Mouse (Mus musculus): ENCODE data around the gene Cdk5r1.

Cdk5r1 gene

DNA sequence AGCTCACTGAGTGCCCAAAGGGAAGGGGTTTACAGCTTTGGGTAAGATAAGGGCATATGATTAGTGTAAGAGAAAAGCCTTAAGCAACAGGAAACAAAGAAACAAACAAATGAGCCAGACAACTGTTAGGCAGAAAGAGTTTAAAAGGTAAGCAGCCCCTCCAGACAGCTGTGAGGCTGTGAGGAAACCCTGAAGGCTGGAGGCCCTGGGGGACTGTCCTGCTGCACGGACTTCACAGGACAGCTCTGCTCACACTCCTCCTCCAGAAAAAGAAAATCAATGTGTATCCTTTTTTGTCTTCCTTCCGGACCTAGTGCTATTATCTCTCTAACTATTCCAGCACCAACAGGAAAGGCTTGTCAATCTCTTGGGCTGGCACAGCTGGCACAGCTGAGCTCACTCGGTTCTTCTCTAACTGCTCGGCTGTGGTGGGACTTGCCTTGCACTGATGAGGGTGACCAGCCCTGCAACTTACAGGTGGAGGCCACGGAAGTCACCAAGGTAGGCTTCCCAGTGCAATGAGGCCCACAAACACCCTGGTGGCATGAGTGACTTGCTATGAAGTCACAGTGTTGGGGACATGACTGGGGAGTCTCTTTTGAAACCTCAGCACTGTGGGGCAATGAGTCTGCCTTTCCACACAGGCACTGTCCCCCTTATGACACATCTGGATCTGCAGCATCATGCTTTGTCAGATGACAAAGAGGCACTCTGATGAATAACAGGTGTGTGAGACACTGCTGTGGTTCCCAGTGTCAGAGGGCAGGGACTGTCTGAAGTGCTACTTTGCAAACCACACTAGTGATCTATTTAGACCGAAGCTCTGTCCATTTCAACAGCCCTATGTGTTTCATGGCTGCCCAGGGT is 27.9 kb downstream of the Cdk5r1 start:
- DNase-seq (ENCODE audit: low read depth): peak; percentile 61

GRCm38 (mm10) chr11:80505581-80505980 is 28.8 kb downstream of the Cdk5r1 start:
- no peak for DNase-seq (ENCODE audit: low read depth)

- DNase-seq (ENCODE audit: low read depth): peak; percentile 32
These were observed 29.7 kb downstream of the Cdk5r1 start for GRCm38 (mm10) chr11:80506483-80506882.

DNA sequence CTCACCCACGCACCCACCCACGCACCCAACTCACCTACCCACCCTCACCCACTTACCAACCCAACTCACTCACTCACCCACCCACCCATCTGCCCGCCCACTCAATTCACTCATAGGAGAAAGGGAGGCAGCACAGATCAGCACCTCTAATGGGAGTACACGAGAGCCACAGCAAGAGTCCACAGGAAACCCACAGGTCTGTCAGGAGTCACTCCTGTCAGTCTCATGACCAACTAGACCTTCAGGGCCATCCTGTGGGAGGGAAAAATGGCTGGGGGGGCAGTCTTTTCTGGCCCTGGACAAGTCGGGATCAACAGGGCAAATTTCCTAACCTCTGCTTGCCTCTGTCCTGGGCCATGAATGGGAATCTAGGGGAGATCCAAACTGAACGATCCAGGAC is 31.0 kb downstream of the Cdk5r1 start:
- no peak for DNase-seq (ENCODE audit: low read depth)

DNA sequence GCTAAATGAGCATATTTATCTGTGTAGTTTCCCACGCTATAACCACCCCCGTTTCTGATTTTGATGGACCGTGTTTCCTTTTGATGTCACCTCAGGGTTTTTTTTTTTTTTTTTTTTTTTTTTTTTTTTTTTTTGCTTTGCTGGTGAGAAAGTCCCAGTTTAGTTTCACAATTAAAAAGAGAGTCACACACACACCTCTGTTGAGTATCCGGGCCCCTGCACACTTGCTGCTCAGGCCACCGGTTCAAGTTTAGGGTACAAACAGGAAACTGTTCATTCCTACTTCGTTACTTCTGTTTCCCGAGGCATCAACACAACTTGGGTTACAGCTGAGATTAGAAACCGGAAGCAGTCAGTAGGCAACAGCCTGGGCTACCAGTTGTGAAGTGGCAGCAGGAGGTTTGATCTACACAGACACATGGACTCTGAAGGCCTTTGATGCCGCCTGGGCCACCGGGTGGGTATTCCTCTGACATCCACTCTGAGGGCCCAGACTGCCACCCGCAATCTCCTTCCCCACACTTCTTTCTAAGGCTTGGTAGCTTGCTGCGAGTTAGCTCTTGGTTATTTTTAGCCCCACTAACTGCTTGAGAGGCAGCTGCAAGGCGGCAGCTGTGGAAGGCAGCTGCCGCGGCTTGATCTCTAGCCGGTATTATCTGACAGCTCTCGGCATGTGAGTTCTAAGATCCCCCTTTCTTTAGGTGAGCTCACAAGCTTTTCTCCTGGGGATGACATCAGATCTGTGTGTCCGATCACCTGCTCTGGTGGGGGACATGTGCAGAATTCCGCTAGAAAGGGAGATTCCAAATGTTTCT is 31.7 kb downstream of the Cdk5r1 start:
- peak; percentile 90 for DNase-seq (ENCODE audit: low read depth)

GRCm38 (mm10) chr11:80509176-80509506 is 32.3 kb downstream of the Cdk5r1 start:
- no peak for DNase-seq (ENCODE audit: low read depth)

DNA sequence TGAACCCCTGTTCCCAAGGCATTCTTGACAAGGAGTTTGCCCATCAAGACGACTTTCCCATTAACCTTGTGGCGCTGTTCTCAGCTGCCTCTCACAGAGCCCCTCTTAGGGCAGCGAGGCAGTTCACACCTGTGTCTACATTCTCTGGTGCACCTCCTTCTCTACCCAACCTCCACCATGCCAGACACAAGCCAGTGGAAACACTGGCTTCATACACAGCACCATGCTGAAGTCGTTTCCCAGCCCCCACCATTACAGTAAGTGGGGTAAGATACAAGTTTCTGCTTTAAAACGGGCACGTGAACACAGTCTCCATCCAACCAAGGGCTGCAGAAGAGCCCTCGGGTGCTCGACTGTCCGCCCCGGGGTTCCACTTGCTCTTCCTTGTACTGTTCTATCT is 33.3 kb downstream of the Cdk5r1 start:
- DNase-seq (ENCODE audit: low read depth): peak; percentile 26

DNA sequence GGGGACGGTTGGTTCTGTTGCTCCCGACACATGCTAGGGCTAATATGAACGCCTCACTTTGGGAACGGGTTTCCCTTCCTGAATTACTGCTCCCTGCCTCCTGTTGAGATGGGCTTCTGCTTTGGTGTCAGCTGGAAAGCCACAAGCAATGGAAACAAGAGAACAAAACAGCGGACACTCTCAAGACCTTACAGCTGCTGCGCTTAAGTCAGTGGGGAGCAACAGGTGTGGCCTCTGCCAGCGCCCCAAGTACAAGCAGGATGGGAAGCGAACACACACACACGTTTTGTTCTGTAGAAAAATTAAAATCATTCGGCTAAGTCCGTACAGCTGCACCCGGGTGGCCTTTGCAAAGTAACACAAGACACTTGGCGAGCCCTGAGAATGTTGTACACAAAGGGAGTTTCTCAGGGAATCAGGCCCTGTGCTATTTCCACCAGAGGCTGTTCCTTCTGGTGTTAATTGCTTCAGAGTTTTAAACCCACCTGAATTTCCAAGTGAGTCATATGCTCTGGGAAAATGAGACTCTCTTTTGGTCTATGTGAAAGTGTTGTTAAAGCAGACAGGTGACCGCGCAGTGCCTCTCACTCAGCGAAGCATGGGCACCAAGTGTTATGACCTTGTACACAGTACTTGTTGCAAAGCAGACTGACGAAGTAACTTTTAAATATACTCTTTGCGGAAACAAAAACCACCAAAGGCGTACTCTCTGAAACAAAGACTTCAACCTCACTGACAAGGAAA is 35.7 kb downstream of the Cdk5r1 start:
- DNase-seq (ENCODE audit: low read depth): peak; percentile 40

GRCm38 (mm10) chr11:80513796-80514195 is 37.0 kb downstream of the Cdk5r1 start:
- DNase-seq (ENCODE audit: low read depth): peak; percentile 56

GRCm38 (mm10) chr11:80515346-80515745 is 38.5 kb downstream of the Cdk5r1 start:
- no peak for DNase-seq (ENCODE audit: low read depth)

- no peak for DNase-seq (ENCODE audit: low read depth)
These were observed 39.1 kb downstream of the Cdk5r1 start for GRCm38 (mm10) chr11:80515895-80516294.

- no peak for DNase-seq (ENCODE audit: low read depth)
These were observed 41.9 kb downstream of the Cdk5r1 start for GRCm38 (mm10) chr11:80518421-80519367.

DNA sequence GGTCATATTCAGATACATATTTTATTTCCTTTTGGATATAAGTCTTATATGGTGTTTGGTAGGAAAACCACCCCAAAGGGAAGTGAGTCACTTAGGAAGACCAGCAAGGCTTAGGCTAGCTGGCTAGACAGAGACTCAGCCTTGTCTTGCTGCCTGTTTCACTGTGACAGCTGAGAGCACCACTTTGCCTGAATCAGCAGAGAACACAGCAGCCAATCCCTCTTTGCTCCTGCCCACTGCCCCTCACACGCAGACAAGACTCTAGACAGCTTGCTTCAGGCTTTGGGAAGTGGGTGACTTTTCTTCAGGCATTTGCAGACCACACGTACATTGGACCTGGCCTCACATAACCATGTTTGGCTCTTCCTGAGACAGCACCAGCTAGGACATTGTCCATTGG is 44.3 kb downstream of the Cdk5r1 start:
- DNase-seq (ENCODE audit: low read depth): no peak

GRCm38 (mm10) chr11:80522852-80523251 is 46.0 kb downstream of the Cdk5r1 start:
- DNase-seq (ENCODE audit: low read depth): no peak

DNA sequence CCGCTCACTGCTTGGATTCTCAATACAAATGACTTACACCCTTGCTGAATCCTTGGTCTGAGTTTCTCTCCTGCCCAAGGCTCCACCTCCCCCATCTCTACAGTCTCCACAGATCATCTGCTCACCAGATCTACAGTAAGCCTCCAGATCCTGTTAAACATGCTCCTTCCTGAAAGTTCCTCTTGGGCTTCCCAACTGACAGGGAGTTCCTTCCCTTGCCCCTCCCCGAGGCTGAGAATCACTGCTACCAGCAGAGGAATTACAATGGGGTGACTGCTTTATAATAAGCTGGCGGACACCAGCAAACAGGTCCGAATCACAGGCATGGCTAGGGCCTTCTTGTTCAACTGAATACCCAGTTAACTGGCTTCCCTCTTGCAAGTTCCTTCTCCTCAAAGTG is 46.6 kb downstream of the Cdk5r1 start:
- no peak for DNase-seq (ENCODE audit: low read depth)

DNA sequence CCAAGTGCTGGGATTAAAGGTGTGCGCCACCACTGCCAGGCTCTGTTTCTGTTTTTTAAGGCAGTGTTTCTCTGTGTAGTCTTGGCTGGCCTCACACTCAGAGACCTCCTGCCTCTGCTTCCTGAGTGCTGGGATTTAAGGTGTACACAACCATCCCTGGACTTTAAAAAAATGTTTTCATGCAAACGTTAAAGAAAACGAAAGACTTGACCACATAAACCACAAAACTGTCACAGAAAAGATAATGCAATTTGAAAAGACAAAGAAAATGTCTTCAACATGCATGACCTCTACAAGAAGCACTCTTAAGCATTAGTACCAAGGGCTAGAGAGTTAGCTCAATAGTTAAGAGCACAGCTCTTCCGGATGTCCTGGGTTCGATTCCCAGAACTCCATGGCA is 47.4 kb downstream of the Cdk5r1 start:
- no peak for DNase-seq (ENCODE audit: low read depth)

GRCm38 (mm10) chr11:80527697-80528096 is 50.9 kb downstream of the Cdk5r1 start:
- DNase-seq (ENCODE audit: low read depth): peak; percentile 55

DNA sequence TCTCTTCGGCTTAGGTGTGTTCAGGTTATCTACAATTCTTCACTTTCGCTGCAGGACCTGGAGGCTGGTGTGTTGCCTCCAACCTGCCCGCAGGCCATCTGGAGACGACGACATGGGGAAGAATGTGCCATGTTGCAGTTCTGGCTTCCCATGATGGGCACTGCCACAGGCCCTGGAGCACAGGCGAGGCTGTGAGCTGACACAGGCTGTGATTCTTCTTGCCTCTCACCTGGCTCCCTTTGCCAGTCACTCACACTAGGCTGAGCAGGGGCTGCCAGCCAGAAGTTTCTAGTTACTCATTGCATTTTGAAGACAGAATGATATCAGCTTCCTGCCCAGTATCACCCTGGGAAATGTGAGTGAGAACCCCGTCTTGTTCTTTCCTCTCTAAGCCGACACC is 52.3 kb downstream of the Cdk5r1 start:
- DNase-seq (ENCODE audit: low read depth): no peak

All from induced T-regulatory cell, adult 2 months (primary cell).